Mouse (Mus musculus) erythroblast, embryonic 14.5 days (primary cell): ENCODE measurements around the gene Kiss1. TPM values are rescaled to one million over a fixed set of nuclear protein-coding genes. Genes with fewer than 3 reads are reported as not detected.

Experiments used
- H3K27me3 ChIP-seq: 2 replicates; pipeline ENCODE4 v1.6.1; 2012; ENCODE audit warnings: inconsistent platforms; ENCODE audit not compliant: control insufficient read depth
- H3K36me3 ChIP-seq: 2 replicates; pipeline ENCODE4 v1.6.1; 2012; ENCODE audit warnings: mild to moderate bottlenecking, inconsistent platforms; ENCODE audit not compliant: control insufficient read depth
- H3K4me1 ChIP-seq: 2 replicates; pipeline ENCODE4 v1.6.1; 2012; ENCODE audit warnings: inconsistent platforms; ENCODE audit not compliant: control insufficient read depth
- H3K4me3 ChIP-seq: replicated peaks from 2 replicates; pipeline ENCODE3; 2012; ENCODE audit warnings: moderate library complexity, mild to moderate bottlenecking, inconsistent platforms
- H3K9me3 ChIP-seq: 2 replicates; pipeline ENCODE4 v1.6.1; 2012; ENCODE audit warnings: low read length, inconsistent platforms, mixed read lengths; ENCODE audit not compliant: control insufficient read depth
- GATA1 ChIP-seq: IDR thresholded peaks from 2 replicates; pipeline ENCODE4 v1.6.1; 2012; ENCODE audit warnings: low read length, inconsistent platforms, mixed read lengths
- TAL1 ChIP-seq: IDR thresholded peaks from 3 replicates; pipeline ENCODE4 v1.6.1; 2012; ENCODE audit warnings: low read length, inconsistent platforms, mixed read lengths
- polyA plus RNA-seq: library from polyadenylated mRNA; stranded (reverse); fragments of >175 nt; gene quantifications from 2 replicates; pipeline ENCODE4 v1.2.3, GENCODE M21; 2012

The Kiss1 gene
- polyA plus RNA-seq, result not detected in 2 replicates

- H3K4me1 ChIP-seq, result no peaks in the 10 kb centered on the region
- no peak within 1 kb of the TSS for H3K4me3 ChIP-seq
- H3K36me3 ChIP-seq, result no peaks in the 10 kb centered on the region; the same call in 1 of the 2 replicates
- H3K9me3 ChIP-seq, result peaks cover 18% of the 10 kb centered on the region
- no peaks in the 10 kb centered on the region for H3K27me3 ChIP-seq
- TF ChIP-seq TAL1 (no peak), GATA1 (no peak)
These were observed at the start of gene Kiss1 for GRCm38 (mm10) chr1:133321267-133321925. TSS of gene Kiss1 (plus strand) at chr1:133321875.

DNA sequence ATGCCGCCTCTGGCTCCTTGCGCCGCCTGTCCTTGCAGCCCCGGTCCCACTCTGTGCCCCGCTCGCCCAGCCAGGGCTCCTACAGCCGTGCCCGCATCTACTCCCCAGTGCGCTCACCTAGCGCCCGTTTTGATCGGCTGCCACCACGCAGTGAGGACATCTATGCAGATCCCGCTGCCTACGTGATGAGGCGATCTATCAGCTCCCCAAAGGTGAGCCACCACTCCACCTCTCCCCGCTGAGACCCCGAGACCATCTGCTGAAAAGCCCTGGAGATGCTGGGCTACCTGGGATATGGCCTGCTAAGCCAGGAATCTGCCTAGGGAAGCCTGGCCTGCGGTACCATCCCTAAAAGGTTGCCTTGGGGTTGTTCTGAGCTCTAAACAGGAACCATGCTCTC is 47.5 kb upstream of the Kiss1 start:
- no peaks in the 10 kb centered on the region for H3K27me3 ChIP-seq

GRCm38 (mm10) chr1:133276983-133277382 is 44.7 kb upstream of the Kiss1 start:
- Histone ChIP-seq H3K36me3 (peaks cover 3% of the 10 kb centered on the region; the same call in 1 of the 2 replicates), H3K9me3 (no peaks in the 10 kb centered on the region), H3K27me3 (no peaks in the 10 kb centered on the region), H3K4me3 (no peak overlapping the region), H3K4me1 (no peaks in the 10 kb centered on the region)
- TF ChIP-seq TAL1, result no peak
- no peak for TF ChIP-seq GATA1

More for the DNA sequence above, 47.5 kb upstream of the Kiss1 start:
- TF ChIP-seq GATA1, result no peak
- no peak for TF ChIP-seq TAL1
- no peaks in the 10 kb centered on the region for H3K9me3 ChIP-seq
- peaks cover 3% of the 10 kb centered on the region for H3K4me1 ChIP-seq
- H3K36me3 ChIP-seq, result peaks cover 3% of the 10 kb centered on the region; the same call in 1 of the 2 replicates
- H3K4me3 ChIP-seq, result no peak overlapping the region

GRCm38 (mm10) chr1:133278539-133278938 is 43.1 kb upstream of the Kiss1 start:
- Histone ChIP-seq H3K4me3 (no peak overlapping the region), H3K4me1 (no peaks in the 10 kb centered on the region)

DNA sequence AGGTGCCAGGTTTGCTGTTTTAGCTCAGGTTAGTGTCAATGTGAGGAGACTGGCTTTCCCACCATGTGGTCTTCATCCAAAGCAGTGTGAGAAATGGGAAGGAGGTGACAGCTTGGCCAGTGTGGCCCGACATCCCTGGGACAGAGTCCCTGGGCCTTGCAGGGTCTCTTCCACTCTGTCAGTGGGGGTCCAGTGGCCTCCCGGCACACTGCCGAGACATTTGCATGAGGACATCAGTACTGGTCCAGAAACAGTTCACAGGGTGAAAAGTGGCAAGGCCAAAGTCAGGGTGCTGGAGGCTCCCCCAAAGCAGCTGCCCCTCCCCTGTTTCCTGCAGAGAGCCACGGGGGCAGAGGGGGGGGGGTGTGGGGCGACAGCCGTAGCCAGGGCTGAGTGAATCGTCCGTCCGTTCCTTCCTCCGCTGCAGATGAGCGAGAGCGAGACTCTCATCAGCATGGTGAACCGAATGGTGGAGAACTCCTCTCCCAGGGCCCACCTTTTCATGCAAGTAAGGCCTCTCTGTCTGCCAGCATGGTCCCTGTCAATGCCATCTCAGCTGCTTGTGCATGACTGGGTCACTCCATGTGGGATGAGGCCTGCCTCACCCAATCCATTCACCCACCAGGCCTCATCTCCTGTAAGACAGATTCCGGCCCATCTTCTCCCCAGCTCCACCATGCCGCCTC is 42.6 kb upstream of the Kiss1 start:
- Histone ChIP-seq H3K4me3 (no peak overlapping the region), H3K27me3 (no peaks in the 10 kb centered on the region), H3K4me1 (no peaks in the 10 kb centered on the region), H3K36me3 (no peaks in the 10 kb centered on the region; the same call in 1 of the 2 replicates), H3K9me3 (no peaks in the 10 kb centered on the region)
- TF ChIP-seq GATA1 (no peak), TAL1 (no peak)

More at GRCm38 (mm10) chr1:133278539-133278938, 43.1 kb upstream of the Kiss1 start:
- no peaks in the 10 kb centered on the region for H3K27me3 ChIP-seq
- peaks cover 3% of the 10 kb centered on the region; the same call in 1 of the 2 replicates for H3K36me3 ChIP-seq
- TF ChIP-seq GATA1 (no peak), TAL1 (no peak)
- H3K9me3 ChIP-seq, result no peaks in the 10 kb centered on the region

DNA sequence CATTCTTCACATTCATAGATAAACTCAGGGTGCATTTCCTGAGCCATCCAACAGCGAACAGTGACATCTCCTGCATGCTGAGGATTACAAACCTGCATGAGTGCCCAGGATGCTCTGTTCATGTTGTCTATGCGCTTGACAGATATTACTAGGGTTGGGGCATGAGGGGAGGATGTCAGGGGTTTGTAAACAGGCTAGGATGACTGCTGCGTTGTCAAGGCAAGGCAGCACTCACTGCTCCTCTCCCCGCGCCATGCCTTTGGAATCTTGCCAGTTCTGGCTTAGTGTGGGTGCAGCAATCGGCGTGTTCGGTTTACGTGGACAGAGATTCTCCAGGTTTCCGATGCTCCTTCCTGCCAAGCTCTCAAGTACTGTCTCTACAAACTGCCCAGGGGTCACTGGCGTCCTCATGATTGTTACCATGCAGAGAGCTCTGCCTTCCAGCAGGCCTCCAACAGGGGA is 42.0 kb upstream of the Kiss1 start:
- no peak for TF ChIP-seq TAL1
- Histone ChIP-seq H3K9me3 (no peaks in the 10 kb centered on the region), H3K4me1 (no peaks in the 10 kb centered on the region), H3K36me3 (no peaks in the 10 kb centered on the region; the same call in 1 of the 2 replicates), H3K4me3 (no peak overlapping the region), H3K27me3 (no peaks in the 10 kb centered on the region)

DNA sequence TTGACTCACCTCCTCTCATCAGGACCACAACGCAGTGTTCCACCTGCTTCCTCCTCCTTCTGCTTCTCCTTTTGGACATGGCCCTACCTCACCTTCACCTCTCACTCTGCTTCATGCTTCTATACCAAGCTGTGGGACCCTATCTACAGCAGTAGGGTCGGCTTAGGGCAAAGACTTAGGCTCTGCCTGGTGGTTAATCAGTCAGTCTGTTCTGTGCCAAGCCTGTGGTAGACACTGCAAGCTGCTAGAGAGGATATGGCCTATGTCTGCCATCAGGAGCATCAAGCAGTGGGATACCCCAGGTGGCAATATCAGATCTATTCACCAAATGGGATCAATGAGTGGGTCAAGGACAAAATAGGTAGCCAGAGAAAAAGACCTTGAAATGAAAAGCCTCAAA is 41.1 kb upstream of the Kiss1 start:
- no peaks in the 10 kb centered on the region for H3K27me3 ChIP-seq

GRCm38 (mm10) chr1:133285907-133286306 is 35.8 kb upstream of the Kiss1 start:
- TF ChIP-seq GATA1 (no peak), TAL1 (no peak)
- no peaks in the 10 kb centered on the region for H3K27me3 ChIP-seq
- H3K9me3 ChIP-seq, result no peaks in the 10 kb centered on the region
- no peak overlapping the region for H3K4me3 ChIP-seq
- no peaks in the 10 kb centered on the region; the same call in 1 of the 2 replicates for H3K36me3 ChIP-seq
- no peaks in the 10 kb centered on the region for H3K4me1 ChIP-seq

More for the DNA sequence above, 41.1 kb upstream of the Kiss1 start:
- TF ChIP-seq TAL1 (no peak), GATA1 (no peak)
- Histone ChIP-seq H3K4me1 (no peaks in the 10 kb centered on the region), H3K36me3 (no peaks in the 10 kb centered on the region; the same call in 1 of the 2 replicates), H3K9me3 (no peaks in the 10 kb centered on the region), H3K4me3 (no peak overlapping the region)

DNA sequence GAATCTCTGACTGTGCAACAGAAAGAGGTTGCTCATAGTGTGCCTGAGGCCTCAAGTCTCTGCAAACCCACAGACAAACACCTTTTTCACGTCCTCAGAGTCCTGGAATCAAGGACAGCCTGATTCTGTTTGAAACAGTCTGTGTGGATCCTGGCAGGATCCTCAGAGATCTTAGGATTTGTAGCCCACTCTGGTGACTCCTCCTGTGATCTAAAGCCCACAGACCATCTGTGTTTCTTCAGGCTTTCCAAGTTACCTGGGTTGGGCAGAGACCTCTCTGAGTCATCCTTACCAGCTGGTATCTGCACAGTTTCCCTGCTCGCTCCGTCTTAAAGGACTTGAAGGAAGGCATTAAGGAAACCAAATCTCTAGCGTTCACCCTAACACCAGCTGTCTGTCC is 34.6 kb upstream of the Kiss1 start:
- Histone ChIP-seq H3K4me1 (no peaks in the 10 kb centered on the region), H3K36me3 (no peaks in the 10 kb centered on the region; the same call in 1 of the 2 replicates), H3K9me3 (no peaks in the 10 kb centered on the region), H3K27me3 (no peaks in the 10 kb centered on the region), H3K4me3 (no peak overlapping the region)
- TF ChIP-seq GATA1, result no peak
- no peak for TF ChIP-seq TAL1
